Mouse (Mus musculus): Measurements from ENCODE around the gene Lypd5.

The Lypd5 gene

DNA sequence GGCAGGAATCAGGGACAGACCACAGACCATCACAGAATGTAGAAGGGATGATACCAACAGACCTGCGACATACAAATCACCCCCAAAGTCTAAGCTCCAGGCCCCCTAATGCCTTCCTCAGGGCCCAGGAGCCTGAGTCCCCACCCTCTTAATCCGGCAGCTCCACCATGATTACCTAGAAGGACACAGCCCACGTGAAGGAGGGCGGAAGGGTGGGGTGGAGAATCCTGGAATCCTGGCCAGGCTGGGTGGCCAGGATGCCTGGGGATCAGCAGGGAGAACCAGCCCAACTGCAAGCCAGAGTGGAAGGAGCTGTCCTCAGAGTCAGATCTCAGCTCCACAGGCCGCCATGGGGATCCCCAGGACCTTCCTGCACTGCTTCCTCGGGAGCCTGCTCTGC is at the start of gene Lypd5:
Gene Lypd5 (plus strand): TSS at position 301 of the 400 bp plus-strand sequence.
- DNase-seq (ENCODE audit: low spot score): no peak

- DNase-seq (ENCODE audit: low spot score): no peak
Observed at GRCm38 (mm10) chr7:24299823-24300481, 49.0 kb upstream of the Lypd5 start.

DNA sequence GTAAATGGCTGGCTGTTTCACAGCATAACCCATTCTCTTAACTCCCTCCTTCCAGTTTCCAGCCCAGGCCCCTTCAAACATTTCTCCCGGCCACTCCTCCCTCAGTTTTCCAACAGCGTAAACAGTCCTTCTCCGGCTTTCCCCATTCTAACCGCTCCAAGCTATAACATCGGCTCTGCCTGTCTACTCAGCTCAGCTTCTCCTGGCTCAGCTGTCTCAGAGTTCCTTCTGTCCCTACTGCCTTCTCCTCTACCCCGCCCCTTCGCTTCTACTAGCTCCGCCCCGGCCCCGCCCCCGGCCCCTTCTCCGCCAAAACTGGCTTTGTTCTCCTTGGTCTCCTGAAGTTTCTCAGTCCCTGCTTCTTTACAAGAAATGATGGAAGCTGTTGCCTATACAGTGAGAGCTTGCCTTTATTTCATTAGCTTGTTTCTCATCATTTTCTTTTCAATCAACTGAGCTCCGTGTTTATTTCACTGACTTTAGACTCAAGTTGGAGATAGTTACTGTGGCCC is 48.2 kb upstream of the Lypd5 start, which contains the start of gene Zfp61:
Gene Zfp61 (minus strand): TSS at position 462 of the 512 bp plus-strand sequence.
- peak; percentile 75 for DNase-seq (ENCODE audit: low spot score)

DNA sequence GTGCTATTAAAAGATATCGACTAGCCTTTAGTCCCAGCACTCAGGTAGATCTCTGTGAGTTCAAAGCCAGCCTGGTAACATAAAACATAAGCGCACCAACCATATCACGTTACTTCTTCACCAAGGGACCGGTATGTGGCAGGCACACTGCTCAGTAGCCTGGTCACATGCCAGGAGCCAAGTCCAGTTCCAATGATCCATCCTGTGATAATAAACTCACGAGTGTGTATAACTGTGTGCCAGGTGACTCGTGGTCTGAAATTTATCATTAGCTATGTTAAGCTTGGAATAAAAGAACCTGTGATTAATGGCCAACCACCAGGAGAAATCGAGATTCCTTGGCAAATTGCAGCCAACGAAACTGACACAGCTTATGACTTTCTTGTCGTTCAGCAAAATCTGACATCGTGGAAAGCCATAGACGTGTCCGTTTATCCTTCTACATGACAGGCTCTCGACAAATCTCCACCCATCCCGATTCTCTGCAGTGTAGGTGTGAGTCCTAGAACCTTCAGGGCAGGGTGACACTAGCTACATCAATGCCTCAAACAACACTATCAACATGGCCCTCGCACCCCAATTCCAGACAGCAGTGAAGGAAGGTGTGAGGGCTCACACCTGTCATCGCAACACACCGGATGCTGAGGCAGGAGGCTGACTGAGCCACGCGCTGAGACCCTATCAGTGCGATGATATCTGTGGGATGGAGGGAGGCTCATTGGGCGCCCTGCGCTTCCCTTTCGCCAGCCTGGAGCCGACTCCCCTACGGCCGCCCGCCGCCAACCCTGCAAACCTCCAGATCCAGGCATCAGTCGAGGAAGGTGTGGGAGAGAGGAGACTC is 33.0 kb upstream of the Lypd5 start:
- no peak for DNase-seq (ENCODE audit: low spot score)

DNA sequence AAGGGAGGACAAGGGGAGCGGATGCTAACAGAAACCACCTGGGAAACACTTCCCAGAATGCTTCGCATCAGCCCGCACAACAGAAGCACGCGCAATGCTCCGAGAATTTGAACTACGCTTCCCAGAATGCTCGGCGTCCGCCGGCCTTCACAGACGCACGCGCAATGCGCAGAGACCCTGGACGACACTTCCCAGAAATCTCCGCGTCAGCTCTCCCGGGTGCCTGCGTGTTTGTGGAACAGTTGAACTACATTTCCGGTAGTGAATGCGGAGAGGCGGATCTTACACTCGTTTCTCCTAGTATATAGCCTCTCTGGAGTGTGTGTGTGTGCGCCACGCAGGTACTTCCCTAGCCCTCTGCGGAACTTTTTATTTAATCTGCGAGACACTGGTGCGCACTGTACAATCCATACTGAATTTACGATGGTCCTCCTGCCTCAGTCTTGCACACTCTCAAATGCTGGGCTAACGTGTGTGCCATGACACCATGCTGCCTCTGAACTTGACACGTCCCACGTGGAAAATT is 32.4 kb upstream of the Lypd5 start, which contains the start of gene Zfp94:
Gene Zfp94 (minus strand): TSS at position 100 of the 526 bp plus-strand sequence.
- DNase-seq (ENCODE audit: low spot score): peak; percentile 94

- no peak for DNase-seq (ENCODE audit: low spot score)
Observed at GRCm38 (mm10) chr7:24318942-24319341, 30.1 kb upstream of the Lypd5 start.

- DNase-seq (ENCODE audit: low spot score): no peak
Observed at GRCm38 (mm10) chr7:24322593-24322992, 26.4 kb upstream of the Lypd5 start.

DNA sequence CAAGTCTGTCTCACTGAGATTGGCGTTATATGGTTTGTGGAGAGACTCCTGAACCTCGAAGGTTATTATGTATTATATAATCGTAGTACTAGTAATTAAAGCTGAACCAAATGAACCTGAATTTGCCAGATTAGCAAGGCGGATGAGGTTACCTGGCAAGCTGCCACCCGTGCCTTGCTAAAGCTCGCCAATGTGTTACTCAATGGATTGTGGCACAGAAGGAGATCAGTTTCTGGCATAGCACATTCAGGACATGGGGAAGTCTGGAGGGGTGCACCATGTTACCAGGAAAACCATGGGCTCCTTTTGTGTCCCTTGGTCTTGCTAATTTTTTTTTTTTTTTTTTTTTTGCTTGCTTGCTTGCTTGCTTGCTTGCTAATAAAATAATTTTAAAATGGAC is 23.8 kb upstream of the Lypd5 start:
- DNase-seq (ENCODE audit: low spot score): no peak

DNA sequence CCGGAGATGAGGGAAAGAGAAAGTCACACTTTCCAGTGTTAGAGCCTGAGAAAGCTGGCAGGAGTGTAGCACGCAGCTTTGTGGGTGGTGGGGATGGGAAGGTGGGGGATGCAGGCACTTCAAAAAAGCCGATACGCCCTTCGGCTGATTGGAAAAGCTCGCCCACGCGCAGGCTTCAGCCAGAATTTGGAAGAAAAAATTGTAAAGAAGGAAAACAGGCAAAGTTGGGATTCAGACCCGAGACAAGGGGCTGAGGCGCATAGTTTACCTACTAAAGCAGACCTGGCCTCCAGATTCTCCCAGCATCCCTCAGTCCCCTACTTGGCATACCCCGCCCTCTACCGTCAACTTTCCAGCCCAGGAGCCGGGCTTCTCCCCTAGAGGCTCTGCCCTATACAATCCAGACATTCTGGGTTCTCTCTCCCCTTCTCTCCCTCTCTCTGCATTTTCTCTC is 23.3 kb upstream of the Lypd5 start:
- DNase-seq (ENCODE audit: low spot score): no peak

- DNase-seq (ENCODE audit: low spot score): no peak
Observed at GRCm38 (mm10) chr7:24326273-24327135, 22.5 kb upstream of the Lypd5 start.

DNA sequence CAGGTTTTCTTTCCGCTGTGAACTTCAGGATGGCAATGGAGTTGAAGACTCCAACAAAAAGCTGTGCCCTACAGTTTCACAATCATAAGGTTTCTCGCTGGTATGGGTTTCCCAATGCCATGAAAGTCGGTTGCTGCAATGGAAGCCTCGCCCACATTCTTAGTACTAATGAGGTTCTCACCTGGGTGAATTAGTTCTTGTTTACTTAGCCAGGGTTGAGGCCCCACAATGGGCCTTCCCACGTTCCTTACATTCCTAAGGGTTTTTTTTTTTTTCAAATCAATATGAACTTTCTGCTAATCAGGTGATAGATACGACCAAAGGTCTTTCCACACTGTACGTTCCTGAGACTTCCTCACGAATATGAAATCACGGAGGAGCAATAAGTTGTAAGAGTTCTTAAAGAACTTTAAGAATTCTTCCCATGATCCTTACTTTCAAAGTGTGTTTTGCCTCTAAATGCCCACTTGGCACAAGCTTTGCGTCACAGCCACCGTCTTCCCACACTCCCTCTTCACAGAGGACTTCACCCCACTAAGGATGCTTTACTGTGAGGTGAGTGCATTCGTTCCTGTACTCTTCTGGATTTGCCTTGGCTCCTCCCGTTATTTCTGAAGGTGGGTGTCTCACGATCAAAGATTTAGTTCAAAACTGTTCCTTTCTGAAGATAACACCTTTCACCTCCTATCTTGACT is 21.6 kb upstream of the Lypd5 start:
- DNase-seq (ENCODE audit: low spot score): no peak

GRCm38 (mm10) chr7:24333304-24333986 is 15.6 kb upstream of the Lypd5 start, which contains the start of gene Tescl:
Gene Tescl (minus strand): TSS chr7:24333936.
- DNase-seq (ENCODE audit: low spot score): no peak

- DNase-seq (ENCODE audit: low spot score): peak; percentile 14
Observed at GRCm38 (mm10) chr7:24335699-24336309, 13.2 kb upstream of the Lypd5 start.

- DNase-seq (ENCODE audit: low spot score): no peak
Observed at GRCm38 (mm10) chr7:24338241-24338640, 10.8 kb upstream of the Lypd5 start.

GRCm38 (mm10) chr7:24343701-24344272 is 5.2 kb upstream of the Lypd5 start:
- DNase-seq (ENCODE audit: low spot score): no peak

DNA sequence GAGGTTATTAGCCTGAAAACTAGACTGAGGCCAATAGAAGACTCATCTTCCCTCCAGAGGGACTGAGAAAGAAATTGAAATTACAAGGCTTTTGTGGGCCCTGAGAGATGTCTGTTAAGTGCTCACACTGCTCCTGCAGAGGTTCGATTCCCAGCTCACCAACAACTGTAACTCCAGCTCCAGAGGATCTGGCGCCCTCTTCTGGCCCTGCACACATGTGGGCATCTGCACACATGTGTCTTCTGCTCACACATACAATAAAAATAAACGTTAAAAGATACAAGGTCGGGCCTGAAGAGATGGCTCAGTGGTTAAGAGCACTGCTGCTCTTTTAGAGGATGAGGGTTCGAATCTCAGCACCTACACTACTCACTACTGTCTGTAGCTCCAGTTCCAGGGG is 2.6 kb upstream of the Lypd5 start:
- DNase-seq (ENCODE audit: low spot score): no peak

GRCm38 (mm10) chr7:24355646-24356045 is 6.7 kb downstream of the Lypd5 start:
- no peak for DNase-seq (ENCODE audit: low spot score)

GRCm38 (mm10) chr7:24356081-24356480 is 7.1 kb downstream of the Lypd5 start:
- DNase-seq (ENCODE audit: low spot score): no peak

GRCm38 (mm10) chr7:24357899-24358298 is 8.9 kb downstream of the Lypd5 start:
- DNase-seq (ENCODE audit: low spot score): no peak

- DNase-seq (ENCODE audit: low spot score): peak; percentile 50
Observed at GRCm38 (mm10) chr7:24359269-24359668, 10.3 kb downstream of the Lypd5 start.

Measured in yolk sac, embryonic 10.5 days (tissue).